Mouse (Mus musculus): ENCODE data around the gene Ostc.

Gene Ostc

DNA sequence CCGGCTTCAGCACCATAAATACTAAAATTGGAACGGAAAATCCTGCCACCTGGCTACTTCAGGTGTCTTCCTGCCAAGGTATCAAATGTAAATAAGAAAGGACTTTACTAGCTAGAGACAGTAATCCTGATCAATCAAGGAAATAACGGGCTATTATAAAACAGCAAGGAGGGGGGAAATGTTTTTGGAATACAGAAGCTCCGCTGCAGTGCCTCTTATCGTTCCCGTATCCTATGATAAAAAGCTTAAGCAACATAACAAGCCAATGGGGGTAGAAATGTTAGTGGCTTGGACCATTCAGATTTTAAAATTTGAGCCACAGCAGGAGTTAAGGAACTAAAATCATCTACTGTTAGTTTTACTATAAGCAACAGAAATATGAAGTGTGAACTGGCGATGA, 859 bp upstream of the Ostc start:
- in situ Hi-C loops (cut with MseI, MboI) = loop anchor here in 1 of 2 experiments (10.0 kb wide), 1 partner anchor 525 kb away; no protein-coding TSS in a partner anchor

- in situ Hi-C loops (cut with MseI, MboI) = no loop called here
Observed at GRCm38 (mm10) chr3:130708529-130708928, 715 bp downstream of the Ostc start.

DNA sequence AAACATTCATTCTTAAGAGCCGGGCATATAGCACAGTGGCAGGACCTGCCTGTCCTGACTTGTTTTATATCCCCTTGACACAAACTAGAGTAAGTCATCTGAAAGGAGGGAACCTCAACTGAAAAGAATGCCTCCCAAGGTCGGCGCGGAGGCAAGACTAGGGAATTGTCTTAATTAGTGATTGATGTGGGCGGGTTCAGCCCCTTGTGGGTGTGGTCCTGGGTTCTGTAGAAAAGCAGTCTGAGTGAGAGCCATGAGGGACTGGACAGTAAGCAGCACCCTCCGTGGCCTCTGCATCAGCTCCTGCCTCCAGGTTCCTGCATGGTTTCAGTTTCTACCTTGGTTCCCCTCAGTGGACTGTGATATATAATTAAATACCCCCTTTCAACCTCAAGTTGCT, 7.0 kb downstream of the Ostc start:
- in situ Hi-C loops (cut with MseI, MboI) = no loop called here

DNA sequence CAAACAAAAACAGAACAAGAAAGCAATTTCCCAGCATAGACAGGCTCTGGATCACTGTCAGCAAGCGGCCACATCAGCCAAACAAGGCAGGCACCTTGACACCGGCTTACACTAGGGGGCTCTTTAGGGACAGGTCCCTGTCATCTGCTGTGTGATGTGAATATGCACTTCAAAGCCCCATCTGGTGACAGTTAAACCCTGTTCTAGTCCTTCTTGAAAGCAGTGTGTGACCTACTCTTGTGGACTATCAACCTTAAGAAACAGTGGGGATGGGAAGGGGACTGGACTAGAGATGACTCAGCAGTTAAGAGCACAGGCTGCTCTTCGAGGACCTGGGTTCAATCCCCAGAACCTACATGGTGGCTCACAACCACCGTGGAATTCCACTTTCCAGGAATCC, 11.6 kb downstream of the Ostc start:
- in situ Hi-C loops (cut with MseI, MboI) = loop anchor here (10.0 to 25.0 kb wide), 3 partner anchors 510 to 593 kb away; no protein-coding TSS in a partner anchor

DNA sequence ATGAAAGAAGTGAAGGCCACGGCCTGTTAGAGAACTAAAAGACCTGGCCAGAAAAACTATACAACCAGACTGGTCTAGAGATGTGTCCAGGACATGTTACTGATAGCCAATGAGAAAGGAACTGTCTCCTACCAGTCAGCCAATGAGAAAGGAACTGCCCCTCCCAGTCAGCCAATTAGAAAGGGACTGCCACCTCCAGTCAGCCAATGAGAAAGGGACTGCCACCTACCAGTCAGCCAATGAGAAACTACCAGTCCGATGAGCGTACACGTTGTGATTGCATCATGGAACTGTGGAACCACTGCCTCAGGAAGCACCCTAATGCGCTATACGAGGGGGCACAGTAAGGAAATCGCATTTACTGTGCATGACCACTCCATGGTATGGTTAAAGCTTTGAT, 14.5 kb downstream of the Ostc start:
- in situ Hi-C loops (cut with MseI, MboI) = loop anchor here (5.0 to 25.0 kb wide), 4 partner anchors 507 to 607 kb away; no protein-coding TSS in a partner anchor

DNA sequence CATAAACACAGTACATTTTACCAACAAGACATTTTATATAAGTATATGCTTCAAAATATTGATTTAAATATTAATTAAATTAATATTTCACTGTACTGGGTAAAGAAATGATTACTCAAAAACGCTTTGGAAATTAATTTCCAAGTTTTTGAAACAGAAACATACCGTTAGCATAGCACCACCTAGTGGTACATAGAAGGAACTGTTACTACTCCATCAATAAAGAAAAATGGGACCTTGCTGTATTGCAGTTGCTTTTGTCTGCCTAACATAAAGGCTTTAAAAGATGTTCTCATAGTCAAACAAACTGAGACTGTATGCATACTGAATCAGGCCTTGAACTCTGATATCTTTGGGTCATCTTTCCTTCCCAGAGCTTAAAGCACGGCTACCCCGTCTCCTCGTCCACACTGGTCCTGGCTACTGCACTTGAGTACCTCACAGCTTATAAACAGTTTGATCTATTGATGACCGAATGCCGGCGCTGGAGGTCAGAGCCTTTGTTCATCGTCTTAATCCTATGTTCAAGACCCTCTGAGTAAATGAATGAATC, 15.1 kb downstream of the Ostc start:
- in situ Hi-C loops (cut with MseI, MboI) = loop anchor here (5.0 to 25.0 kb wide), 4 partner anchors 507 to 607 kb away; no protein-coding TSS in a partner anchor

DNA sequence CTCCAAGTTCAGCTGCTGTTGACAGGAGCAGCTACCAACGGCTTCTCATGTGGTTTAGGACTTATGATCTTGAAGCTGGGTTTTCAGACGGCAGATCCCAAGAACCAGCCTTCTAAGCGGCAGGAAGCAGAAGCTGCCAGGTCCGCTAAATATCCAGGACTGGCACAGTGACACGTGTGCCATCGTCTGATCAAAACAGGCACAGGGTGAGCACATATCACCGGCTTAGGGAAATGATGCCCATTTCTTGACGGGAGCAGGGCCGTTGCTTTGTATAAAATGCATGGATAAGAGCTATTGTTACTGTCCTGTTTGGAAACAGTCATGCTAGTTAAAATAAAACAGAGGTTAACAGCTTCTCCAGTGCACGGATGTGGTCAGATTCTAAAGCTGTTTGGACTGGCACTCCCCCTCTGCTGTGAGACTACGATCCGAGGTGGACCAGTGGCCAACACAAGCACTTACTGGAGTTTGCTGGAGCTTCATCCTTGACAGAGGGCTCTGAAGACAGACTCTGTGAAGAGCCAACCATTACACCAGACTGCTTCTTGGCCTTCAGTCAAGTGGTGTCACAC, 17.6 kb downstream of the Ostc start:
- in situ Hi-C loops (cut with MseI, MboI) = loop anchor here (5.0 to 25.0 kb wide), 4 partner anchors 504 to 604 kb away; no protein-coding TSS in a partner anchor

DNA sequence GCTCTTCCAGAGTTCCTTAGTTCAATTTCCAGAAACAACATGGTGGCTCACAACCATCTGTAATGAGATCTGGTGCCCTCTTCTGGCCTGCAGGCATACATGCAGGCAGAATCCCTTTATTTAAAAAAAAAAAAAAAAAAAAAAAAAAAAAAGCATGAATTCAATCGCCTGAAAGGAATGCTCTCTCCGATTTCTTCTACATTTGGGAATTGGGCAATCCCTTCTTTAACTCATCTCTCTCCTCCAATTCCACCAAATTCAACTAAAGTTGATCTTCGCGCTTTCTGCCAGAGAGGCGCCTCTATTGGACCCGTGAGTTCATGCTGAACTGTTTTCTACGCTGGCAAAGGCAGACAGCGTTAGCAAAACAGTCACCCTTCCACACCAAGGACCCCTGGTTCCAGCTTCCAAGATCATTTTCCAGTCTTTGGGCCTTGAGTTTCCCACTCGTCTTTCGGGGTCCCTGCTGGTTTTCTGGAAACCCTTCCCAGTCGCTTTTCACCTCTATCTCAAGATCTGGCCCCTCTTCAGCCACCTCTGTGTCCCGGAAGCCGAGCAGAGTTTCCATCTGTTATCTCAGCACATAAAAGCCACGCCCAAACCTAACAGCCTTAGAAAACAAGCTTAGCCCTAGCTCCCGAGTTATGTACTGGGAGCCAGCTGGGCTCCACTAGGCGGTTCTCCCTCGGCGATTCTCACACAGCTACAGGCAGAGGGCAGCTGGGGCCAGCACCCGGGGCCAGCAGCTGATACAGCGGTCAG, 18.2 kb downstream of the Ostc start:
- in situ Hi-C loops (cut with MseI, MboI) = loop anchor here (5.0 to 25.0 kb wide), 4 partner anchors 504 to 604 kb away; no protein-coding TSS in a partner anchor

DNA sequence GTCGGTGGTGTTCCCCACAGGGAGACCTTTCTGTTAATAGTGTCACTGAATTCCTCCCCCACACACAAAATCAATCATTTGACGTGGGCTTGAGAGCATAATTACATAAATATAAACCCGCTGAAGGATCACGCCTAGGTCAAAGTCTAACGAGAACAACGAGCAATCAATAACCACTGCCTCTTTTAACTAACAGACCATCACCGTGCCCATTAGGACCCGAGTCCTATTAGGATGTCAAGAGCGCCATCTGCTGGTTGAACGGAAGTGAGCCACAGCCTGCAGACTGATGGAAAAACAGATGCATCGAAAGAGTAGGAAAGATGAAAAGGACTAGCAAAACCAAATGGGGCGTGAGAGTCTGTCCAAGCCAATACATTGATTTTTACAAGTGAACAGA, 19.6 kb downstream of the Ostc start:
- in situ Hi-C loops (cut with MseI, MboI) = loop anchor here (5.0 to 25.0 kb wide), 5 partner anchors 82 to 602 kb away; no protein-coding TSS in a partner anchor

DNA sequence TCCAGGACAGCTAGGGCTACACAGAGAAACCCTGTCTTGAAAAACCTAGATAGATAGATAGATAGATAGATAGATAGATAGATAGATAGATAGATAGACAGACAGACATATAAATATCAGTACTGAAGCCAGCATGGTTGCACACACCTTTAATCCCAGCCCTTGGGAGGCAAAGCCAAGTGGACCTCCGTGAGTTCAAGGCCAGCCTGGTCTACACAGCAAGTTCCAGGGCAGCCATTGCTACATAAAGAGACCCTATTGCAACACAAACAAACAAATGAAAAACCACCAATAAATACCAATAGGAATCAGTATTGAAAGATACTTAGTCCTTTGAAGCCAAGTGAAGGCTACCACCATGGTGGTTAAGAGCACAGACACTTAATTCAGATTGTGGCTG, 22.2 kb downstream of the Ostc start:
- in situ Hi-C loops (cut with MseI, MboI) = loop anchor here (5.0 to 25.0 kb wide), 2 partner anchors 80 to 500 kb away; no protein-coding TSS in a partner anchor

DNA sequence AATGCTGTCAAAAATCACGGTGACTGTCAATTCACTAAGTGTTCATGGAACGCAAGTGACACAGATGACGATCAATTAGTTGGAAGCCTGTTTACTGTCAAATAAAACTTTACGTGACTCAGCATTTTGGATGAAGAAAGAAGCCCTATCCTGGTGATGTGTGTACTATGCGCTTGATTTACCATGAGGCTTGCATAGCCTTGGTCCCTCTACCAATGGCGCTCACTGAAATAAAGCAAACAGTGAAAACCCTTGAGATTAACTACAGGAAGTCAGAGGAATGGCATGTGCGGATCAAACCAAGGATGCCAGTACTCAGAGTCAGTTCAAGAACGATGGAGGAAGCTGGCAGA, 24.3 kb downstream of the Ostc start:
- in situ Hi-C loops (cut with MseI, MboI) = loop anchor here (5.0 to 25.0 kb wide), 2 partner anchors 78 to 498 kb away; no protein-coding TSS in a partner anchor

DNA sequence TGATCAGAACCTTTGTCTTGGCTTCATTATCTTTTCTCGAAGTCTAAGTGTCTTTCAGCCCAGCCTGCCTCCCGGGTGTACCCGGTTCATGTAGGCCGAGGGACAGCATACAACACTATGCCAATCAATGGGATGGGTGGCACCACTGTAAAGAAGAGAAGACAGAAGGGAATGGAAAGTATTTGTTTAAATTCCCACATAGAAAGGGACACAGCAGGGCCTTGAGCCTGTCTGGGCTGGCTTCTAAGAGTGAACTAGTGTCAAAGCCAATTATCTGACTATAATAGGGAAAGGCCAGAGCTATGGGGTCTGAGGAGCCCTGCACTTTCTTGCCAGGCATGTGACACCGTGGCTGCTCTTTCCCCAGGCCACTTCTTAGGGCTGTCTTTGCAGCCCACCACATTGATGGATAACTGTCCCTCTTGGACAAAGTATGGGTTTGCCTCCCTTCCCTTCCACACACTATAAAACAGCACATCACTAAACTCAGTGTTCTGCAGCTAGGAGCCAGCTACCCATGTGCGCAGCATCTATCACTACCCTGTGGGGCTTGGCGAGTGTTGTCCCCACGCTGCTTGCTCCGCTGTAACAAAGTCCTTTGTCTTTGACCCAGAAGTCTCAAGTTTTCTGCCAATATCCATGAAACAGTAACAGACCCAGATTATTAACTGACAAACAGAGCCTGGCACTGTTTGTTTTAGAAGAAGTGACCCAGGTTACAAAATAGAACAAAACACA, 24.8 kb downstream of the Ostc start:
- in situ Hi-C loops (cut with MseI, MboI) = loop anchor here (5.0 to 25.0 kb wide), 2 partner anchors 77 to 497 kb away; no protein-coding TSS in a partner anchor

DNA sequence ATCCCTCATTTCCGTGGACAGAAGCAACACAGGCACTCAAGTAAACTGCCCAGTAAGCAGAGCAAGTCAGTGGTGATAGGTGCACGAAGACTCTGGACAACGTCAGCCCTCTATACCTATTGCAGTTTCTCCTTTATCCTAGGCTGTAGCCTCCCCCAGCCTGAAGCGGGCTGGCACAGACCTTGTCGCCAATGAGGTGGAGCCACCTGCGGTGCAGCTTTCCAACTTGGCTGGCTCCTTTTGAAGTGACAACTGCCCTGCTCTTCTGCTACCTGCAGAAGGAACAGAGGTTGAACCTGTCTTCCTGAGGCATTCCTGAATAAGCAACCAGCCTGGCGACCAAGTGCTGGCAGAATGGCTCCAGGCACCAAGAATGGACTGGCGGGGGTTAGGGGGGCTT, 25.4 kb downstream of the Ostc start:
- in situ Hi-C loops (cut with MseI, MboI) = loop anchor here in 1 of 2 experiments (25.0 kb wide), 1 partner anchor 497 kb away; no protein-coding TSS in a partner anchor

- in situ Hi-C loops (cut with MseI, MboI) = loop anchor here in 1 of 2 experiments (25.0 kb wide), 1 partner anchor 495 kb away; no protein-coding TSS in a partner anchor
Observed at GRCm38 (mm10) chr3:130682183-130682582, 27.1 kb downstream of the Ostc start.

DNA sequence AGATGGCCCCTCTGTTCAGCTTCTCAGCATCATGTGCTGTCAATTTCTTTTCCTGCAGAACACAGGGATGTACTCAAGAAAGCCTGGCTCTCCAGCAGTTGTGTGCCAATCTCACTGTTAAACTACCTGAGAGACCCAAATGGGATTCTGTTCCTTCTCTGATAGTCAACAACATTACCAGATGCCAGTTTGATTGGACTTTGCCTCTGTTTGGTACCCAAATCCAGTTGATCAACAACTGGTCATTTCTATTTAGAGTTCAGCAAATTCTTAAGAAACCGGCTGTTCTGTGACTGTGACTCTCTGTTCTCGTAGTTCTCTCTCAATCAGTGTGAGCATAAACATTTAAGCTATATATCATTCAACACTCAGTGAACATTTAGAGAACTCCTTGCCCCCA, 28.0 kb downstream of the Ostc start:
- in situ Hi-C loops (cut with MseI, MboI) = loop anchor here in 1 of 2 experiments (25.0 kb wide), 1 partner anchor 494 kb away; no protein-coding TSS in a partner anchor

GRCm38 (mm10) chr3:130677671-130678460, 31.4 kb downstream of the Ostc start:
- in situ Hi-C loops (cut with MseI, MboI) = loop anchor here in 1 of 2 experiments (25.0 kb wide), 1 partner anchor 491 kb away; no protein-coding TSS in a partner anchor

GRCm38 (mm10) chr3:130671291-130671690, 38.0 kb downstream of the Ostc start:
- in situ Hi-C loops (cut with MseI, MboI) = no loop called here

DNA sequence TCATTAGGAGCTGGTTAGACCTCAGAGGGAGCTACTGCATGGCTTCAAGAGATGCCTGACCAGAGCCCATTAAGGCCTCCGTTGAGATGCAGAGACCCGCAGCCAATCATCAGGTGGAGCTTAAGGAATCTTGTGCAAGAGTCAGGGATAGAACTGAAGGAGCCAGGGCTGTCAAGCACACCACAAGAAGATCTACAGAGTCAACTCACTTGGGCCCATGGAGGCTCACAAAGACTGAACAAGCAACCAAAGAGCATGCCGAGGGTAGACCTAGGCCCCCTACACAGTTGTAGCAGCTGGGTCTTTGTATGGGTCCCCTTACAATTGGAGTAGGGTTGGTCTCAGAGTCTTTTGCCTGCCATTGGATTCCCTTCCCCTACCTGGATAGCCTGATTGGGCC, 46.7 kb downstream of the Ostc start:
- in situ Hi-C loops (cut with MseI, MboI) = no loop called here

DNA sequence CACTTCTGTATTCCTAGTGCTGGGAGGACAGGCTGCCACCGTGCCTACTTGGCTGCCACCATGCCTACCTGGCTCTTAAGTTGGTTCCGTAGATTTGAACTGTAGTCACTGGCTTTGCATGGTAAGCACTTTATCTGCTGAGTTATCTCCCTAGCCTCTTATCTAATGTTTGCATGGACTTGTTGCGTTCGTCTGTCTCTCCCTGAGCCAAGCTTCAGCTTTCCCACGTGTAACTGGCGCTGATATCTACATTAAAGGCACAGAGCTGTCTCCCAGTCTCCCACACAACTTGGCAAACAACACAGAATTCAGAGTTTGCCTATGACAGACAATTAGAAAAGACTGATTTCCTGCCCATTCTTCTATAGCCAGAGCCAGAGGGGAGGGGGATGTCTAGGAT, 48.6 kb downstream of the Ostc start:
- in situ Hi-C loops (cut with MseI, MboI) = no loop called here

DNA sequence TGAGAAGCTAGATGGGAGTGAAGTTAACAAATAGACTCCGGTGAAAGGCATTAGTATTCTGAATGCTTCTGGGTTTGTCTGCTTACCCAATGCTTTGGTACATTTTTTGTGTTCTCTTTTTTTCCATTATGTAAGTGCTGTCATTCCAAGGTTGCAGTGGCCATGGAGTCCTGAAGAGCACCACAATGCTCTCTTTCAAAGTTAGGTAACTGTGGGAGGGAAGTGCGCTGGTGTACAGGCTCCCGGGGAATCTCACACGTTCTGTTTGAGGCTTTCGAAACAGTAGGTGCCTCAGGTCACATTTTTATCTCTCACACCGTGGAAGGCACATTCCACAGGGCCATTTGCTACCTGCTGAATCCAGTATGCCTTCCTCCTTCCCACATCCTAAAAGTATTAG, 59.7 kb downstream of the Ostc start:
- in situ Hi-C loops (cut with MseI, MboI) = no loop called here

Measured in mouse trophoblast stem cell (cell line).